Mouse (Mus musculus) gastrocnemius, adult 8-10 months (tissue): Measurements from ENCODE around the gene Six5. TPM values are rescaled to one million over a fixed set of nuclear protein-coding genes. Genes with fewer than 3 reads are reported as not detected.
"Not testable (repeated sequence)": the region's sequence is repeated elsewhere in the genome, so short reads cannot be mapped to it uniquely, and the experiment has no call there.

Experiments used
- DNase-seq, 2 experiments: peaks; one replicate each; pipeline ENCODE4 v3.0.0; 2022; ENCODE audit warnings: low spot score in 2 of 2
- total RNA-seq, 4 experiments: library from RNA; stranded (reverse); gene quantifications; 2 replicates each; pipeline ENCODE4 v1.2.4; 2022

Gene Six5
- total RNA-seq = 1 to 10 TPM; 1.5 to 2.0 (median 1.7) TPM

DNA sequence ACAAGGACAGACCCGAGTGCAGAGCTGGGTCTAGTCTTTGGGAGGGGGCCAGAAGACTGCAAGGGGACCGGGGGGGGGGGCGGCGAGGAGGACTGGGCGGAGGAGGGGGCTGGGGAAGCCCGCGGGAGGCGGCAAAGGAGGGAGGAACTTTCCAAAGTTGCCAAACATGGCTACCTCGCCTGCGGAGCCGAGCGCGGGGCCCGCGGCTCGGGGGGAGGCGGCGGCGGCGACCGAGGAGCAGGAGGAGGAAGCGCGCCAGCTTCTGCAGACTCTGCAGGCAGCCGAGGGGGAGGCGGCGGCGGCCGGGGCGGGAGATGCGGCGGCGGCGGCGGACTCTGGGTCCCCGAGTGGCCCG is at the start of gene Six5:
Six5 (plus strand) TSS at position 124 of the 355 bp plus-strand sequence.
- DNase-seq = no peak

GRCm38 (mm10) chr7:19044616-19045015 is 49.8 kb upstream of the Six5 start:
- DNase-seq = no peak

- peak; percentile 69 to 78 for DNase-seq
Observed at GRCm38 (mm10) chr7:19046286-19047069, 47.9 kb upstream of the Six5 start.

GRCm38 (mm10) chr7:19048006-19048527 is 46.3 kb upstream of the Six5 start:
- DNase-seq = no peak

- no peak for DNase-seq
Observed at GRCm38 (mm10) chr7:19049252-19049651, 45.1 kb upstream of the Six5 start.

DNA sequence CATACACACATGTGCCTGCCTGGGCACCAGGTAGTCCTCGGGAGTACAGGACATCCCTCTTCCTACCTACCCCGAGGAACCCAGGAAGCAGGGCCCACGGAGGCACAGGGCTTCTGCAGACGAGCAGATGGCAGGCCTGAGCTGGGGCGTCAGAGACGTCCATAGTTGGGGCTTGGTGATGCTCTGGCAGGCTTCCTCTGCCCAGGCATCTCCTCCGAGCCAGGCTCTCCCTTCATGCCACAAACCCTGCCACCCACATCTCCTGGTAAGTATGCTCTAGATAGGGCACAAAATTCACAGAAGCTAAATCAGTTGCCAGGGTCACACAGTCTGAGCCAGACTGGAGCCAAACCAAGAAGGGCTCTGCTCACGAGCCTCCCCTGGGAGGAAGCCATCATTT is 44.2 kb upstream of the Six5 start:
- DNase-seq = no peak

GRCm38 (mm10) chr7:19051161-19051560 is 43.2 kb upstream of the Six5 start:
- no peak for DNase-seq

GRCm38 (mm10) chr7:19052345-19053135 is 41.9 kb upstream of the Six5 start:
- DNase-seq = peak; percentile 70 to 72

- DNase-seq = no peak
Observed at GRCm38 (mm10) chr7:19053136-19053532, 41.3 kb upstream of the Six5 start.

DNA sequence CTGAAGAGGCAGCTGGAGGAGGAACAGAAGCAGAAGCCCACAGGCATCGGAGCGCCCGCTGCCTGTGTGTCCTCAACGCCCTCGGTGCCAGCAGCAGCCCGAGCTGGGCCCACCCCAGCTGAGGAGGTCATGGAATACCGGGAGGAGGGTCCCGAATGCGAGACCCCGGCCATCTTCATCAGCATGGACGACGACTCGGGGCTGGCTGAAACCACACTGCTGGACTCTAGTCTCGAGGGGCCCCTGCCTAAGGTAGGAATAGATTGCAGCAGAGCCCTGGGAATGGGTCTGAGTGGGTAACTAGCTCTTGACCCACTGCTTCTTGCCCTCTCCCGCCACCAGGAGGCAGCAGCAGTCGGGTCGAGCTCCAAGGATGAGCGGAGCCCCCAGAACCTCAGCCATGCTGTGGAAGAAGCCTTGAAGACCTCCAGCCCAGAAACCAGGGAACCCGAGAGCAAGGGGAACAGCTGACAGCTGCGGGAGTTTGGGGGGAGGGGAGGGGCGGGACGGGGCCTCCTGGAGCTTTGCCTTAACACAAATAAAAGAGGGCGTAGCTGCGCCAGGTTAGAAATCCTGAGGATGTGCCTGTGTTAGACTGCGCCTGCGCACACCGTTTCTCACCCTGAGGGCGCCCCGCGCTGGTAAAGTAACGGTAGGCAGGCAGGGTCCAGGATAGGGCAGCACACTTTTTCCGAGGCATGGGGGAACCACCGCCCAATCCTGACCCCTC is 40.2 kb upstream of the Six5 start, which contains the start of gene Rsph6a:
Rsph6a (plus strand) TSS at position 644 of the 730 bp plus-strand sequence.
- no peak for DNase-seq

DNA sequence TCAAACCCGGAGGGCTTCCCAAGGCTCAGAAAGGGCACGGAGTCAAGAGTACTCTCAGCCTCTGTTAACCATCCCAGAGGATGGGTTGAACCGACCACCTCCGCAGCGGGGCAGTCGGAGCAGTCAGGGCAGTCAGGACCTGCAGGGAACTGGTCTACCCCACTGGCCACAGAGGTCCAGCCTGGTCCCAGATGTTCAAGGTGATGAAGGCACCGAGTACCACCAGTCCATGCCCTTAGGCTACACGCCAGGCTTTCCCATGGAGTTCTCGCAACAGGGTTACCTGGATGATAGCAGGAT is 39.7 kb upstream of the Six5 start:
- no peak for DNase-seq

- DNase-seq = no peak
Observed at GRCm38 (mm10) chr7:19055108-19055507, 39.3 kb upstream of the Six5 start.

GRCm38 (mm10) chr7:19057405-19057804 is 37.0 kb upstream of the Six5 start:
- DNase-seq = no peak

- DNase-seq = no peak
Observed at GRCm38 (mm10) chr7:19065896-19066295, 28.5 kb upstream of the Six5 start.

- DNase-seq = no peak
Observed at GRCm38 (mm10) chr7:19067063-19067462, 27.3 kb upstream of the Six5 start.

DNA sequence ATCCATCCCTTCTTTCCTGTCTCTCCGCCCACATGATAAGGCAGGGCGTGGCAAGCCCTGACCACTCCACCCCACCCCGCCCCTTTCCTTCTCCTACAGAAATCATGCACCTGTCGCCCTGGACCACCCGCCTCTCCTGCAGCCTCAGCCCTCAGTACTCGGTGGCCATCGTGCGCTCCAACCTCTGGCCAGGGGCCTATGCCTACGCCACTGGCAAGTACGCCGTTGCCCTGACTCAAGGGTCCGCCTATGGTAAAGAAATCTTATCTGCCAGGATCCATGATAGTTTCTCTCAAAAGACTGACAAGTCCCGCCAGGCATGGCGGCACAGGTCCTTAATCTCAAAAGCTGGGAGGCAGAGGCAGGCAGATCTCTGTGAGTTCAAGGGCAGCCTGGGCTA is 26.5 kb upstream of the Six5 start:
- no peak for DNase-seq

GRCm38 (mm10) chr7:19068707-19069106 is 25.7 kb upstream of the Six5 start:
- DNase-seq = peak in 1 of 2 experiments; percentile 58

GRCm38 (mm10) chr7:19069500-19069899 is 24.9 kb upstream of the Six5 start:
- DNase-seq = no peak

- not testable (repeated sequence) for DNase-seq
Observed at GRCm38 (mm10) chr7:19071024-19071423, 23.4 kb upstream of the Six5 start.

GRCm38 (mm10) chr7:19073504-19073903 is 20.9 kb upstream of the Six5 start:
- DNase-seq = no peak

DNA sequence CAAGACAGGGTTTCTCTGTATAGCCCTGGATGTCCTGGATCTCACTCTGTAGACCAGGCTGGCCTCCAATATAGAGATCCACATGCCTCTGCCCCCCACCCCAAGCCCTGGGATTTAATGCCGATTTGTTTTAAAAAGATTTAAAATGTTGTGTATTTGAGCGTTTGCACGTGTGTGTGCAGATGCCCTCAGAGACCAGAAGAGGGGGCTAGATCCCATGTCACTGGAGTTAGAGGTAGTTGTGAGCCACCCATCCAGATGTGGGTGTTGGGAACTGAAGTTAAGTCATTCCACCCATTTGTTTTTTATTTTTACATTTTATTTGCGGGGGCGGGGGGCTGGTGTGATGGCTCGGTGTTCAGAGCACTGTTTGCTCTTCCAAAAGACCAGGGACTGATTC is 19.9 kb upstream of the Six5 start:
- no peak for DNase-seq

DNA sequence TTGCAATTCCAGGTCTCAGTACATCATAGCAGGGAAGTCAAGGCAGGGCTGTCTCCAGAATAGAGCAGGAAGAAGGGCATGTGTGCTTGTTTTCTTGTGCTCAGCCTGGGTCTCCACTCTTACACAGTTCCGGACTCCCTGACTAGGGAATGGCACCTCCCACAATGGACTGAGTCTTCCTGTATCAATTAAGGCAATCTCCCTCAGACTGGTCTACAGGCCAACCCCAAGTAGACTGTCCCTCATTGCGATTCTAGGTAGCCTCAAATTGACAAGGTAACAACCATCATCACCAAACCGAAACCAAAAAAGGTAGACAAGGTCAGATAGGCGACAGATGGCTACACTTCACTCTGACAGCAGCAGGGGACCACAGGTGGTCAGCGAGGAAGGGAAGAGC is 19.2 kb upstream of the Six5 start:
- DNase-seq = no peak
